Mouse (Mus musculus): ENCODE results near the gene Kcnj1. TPM values are rescaled to one million over a fixed set of nuclear protein-coding genes. Genes with fewer than 3 reads are reported as not detected.

The Kcnj1 gene
- polyA plus RNA-seq, 1 experiment from 2014 or later, result not detected

GRCm38 (mm10) chr9:32360770-32361169, 11.5 kb upstream of the Kcnj1 start:
- Histone ChIP-seq H3K4me3 (no peak overlapping the region), H3K27ac (no peak overlapping the region), H3K9ac (no peak overlapping the region), H3K36me3 (ENCODE audit: poor library complexity, severe bottlenecking) (no peaks in the 10 kb centered on the region), H3K4me2 (no peak overlapping the region), H3K9me3 (replicated peaks) (no peaks in the 10 kb centered on the region), H3K27me3 (no peaks in the 10 kb centered on the region), H3K4me1 (no peaks in the 10 kb centered on the region)
- ATAC-seq, result no peak
- WGBS, result 89% methylated on average over 1 of the region's 1 CpGs

- no peak overlapping the region for H3K4me3 ChIP-seq
- no peaks in the 10 kb centered on the region for H3K36me3 ChIP-seq (ENCODE audit: poor library complexity, severe bottlenecking)
- ATAC-seq, result no peak
- H3K27ac ChIP-seq, result no peak overlapping the region
- H3K9ac ChIP-seq, result no peak overlapping the region
- H3K27me3 ChIP-seq, result no peaks in the 10 kb centered on the region
- H3K9me3 ChIP-seq (replicated peaks), result no peaks in the 10 kb centered on the region
- H3K4me2 ChIP-seq, result no peak overlapping the region
- WGBS, result 32% methylated on average over 2 of the region's 2 CpGs
- peaks cover 13% of the 10 kb centered on the region for H3K4me1 ChIP-seq
Observed at GRCm38 (mm10) chr9:32368812-32369211, 3.5 kb upstream of the Kcnj1 start.

GRCm38 (mm10) chr9:32369388-32369787, 2.9 kb upstream of the Kcnj1 start:
- Histone ChIP-seq H3K4me1 (peaks cover 13% of the 10 kb centered on the region), H3K4me3 (no peak overlapping the region), H3K9me3 (replicated peaks) (no peaks in the 10 kb centered on the region), H3K9ac (no peak overlapping the region), H3K27me3 (no peaks in the 10 kb centered on the region), H3K36me3 (ENCODE audit: poor library complexity, severe bottlenecking) (no peaks in the 10 kb centered on the region), H3K4me2 (no peak overlapping the region), H3K27ac (no peak overlapping the region)
- 16% methylated on average over 6 of the region's 6 CpGs for WGBS
- no peak for ATAC-seq

GRCm38 (mm10) chr9:32373656-32374055, 1.4 kb downstream of the Kcnj1 start:
- Histone ChIP-seq H3K9ac (no peak overlapping the region), H3K9me3 (replicated peaks) (no peaks in the 10 kb centered on the region), H3K4me1 (peaks cover 12% of the 10 kb centered on the region), H3K27ac (no peak overlapping the region), H3K27me3 (no peaks in the 10 kb centered on the region), H3K4me2 (no peak overlapping the region), H3K4me3 (no peak overlapping the region), H3K36me3 (ENCODE audit: poor library complexity, severe bottlenecking) (no peaks in the 10 kb centered on the region)
- no peak for ATAC-seq
- 90% methylated on average over 6 of the region's 6 CpGs for WGBS

- H3K27me3 ChIP-seq, result no peaks in the 10 kb centered on the region
- no peak overlapping the region for H3K4me3 ChIP-seq
- 91% methylated on average over 7 of the region's 7 CpGs for WGBS
- H3K9ac ChIP-seq, result no peak overlapping the region
- H3K36me3 ChIP-seq (ENCODE audit: poor library complexity, severe bottlenecking), result no peaks in the 10 kb centered on the region
- ATAC-seq, result no peak
- no peaks in the 10 kb centered on the region for H3K4me1 ChIP-seq
- H3K27ac ChIP-seq, result no peak overlapping the region
- H3K9me3 ChIP-seq (replicated peaks), result no peaks in the 10 kb centered on the region
- no peak overlapping the region for H3K4me2 ChIP-seq
Observed at GRCm38 (mm10) chr9:32376031-32376430, 3.7 kb downstream of the Kcnj1 start.

GRCm38 (mm10) chr9:32376863-32377590, 4.7 kb downstream of the Kcnj1 start:
- H3K9ac ChIP-seq, result no peak overlapping the region
- H3K4me3 ChIP-seq, result no peak overlapping the region
- ATAC-seq, result no peak
- WGBS, result 88% methylated on average over 5 of the region's 5 CpGs
- no peaks in the 10 kb centered on the region for H3K4me1 ChIP-seq
- no peak overlapping the region for H3K4me2 ChIP-seq
- no peak overlapping the region for H3K27ac ChIP-seq
- no peaks in the 10 kb centered on the region for H3K36me3 ChIP-seq (ENCODE audit: poor library complexity, severe bottlenecking)
- no peaks in the 10 kb centered on the region for H3K27me3 ChIP-seq
- H3K9me3 ChIP-seq (replicated peaks), result no peaks in the 10 kb centered on the region

GRCm38 (mm10) chr9:32384906-32385305, 12.6 kb downstream of the Kcnj1 start:
- H3K4me3 ChIP-seq, result no peak overlapping the region
- H3K9me3 ChIP-seq (replicated peaks), result no peaks in the 10 kb centered on the region
- no peaks in the 10 kb centered on the region for H3K27me3 ChIP-seq
- no peaks in the 10 kb centered on the region for H3K36me3 ChIP-seq (ENCODE audit: poor library complexity, severe bottlenecking)
- WGBS, result 82% methylated on average over 4 of the region's 4 CpGs
- no peak overlapping the region for H3K27ac ChIP-seq
- no peaks in the 10 kb centered on the region for H3K4me1 ChIP-seq
- ATAC-seq, result no peak
- no peak overlapping the region for H3K4me2 ChIP-seq
- no peak overlapping the region for H3K9ac ChIP-seq

- H3K4me2 ChIP-seq, result no peak overlapping the region
- WGBS, result 100% methylated on average over 1 of the region's 1 CpGs
- H3K36me3 ChIP-seq (ENCODE audit: poor library complexity, severe bottlenecking), result no peaks in the 10 kb centered on the region
- no peak overlapping the region for H3K9ac ChIP-seq
- no peak for ATAC-seq
- H3K4me1 ChIP-seq, result no peaks in the 10 kb centered on the region
- no peak overlapping the region for H3K27ac ChIP-seq
- no peak overlapping the region for H3K4me3 ChIP-seq
- no peaks in the 10 kb centered on the region for H3K27me3 ChIP-seq
- H3K9me3 ChIP-seq (replicated peaks), result no peaks in the 10 kb centered on the region
Observed at GRCm38 (mm10) chr9:32388120-32388519, 15.8 kb downstream of the Kcnj1 start.

GRCm38 (mm10) chr9:32391092-32391491, 18.8 kb downstream of the Kcnj1 start:
- H3K9ac ChIP-seq, result no peak overlapping the region
- H3K36me3 ChIP-seq (ENCODE audit: poor library complexity, severe bottlenecking), result no peaks in the 10 kb centered on the region
- no peak overlapping the region for H3K27ac ChIP-seq
- no peak overlapping the region for H3K4me2 ChIP-seq
- no peaks in the 10 kb centered on the region for H3K4me1 ChIP-seq
- no peak overlapping the region for H3K4me3 ChIP-seq
- H3K27me3 ChIP-seq, result no peaks in the 10 kb centered on the region
- no peak for ATAC-seq
- no peaks in the 10 kb centered on the region for H3K9me3 ChIP-seq (replicated peaks)
- 82% methylated on average over 5 of the region's 5 CpGs for WGBS

GRCm38 (mm10) chr9:32391701-32392100, 19.4 kb downstream of the Kcnj1 start:
- Histone ChIP-seq H3K4me3 (no peak overlapping the region), H3K9ac (no peak overlapping the region), H3K4me1 (no peaks in the 10 kb centered on the region), H3K9me3 (replicated peaks) (no peaks in the 10 kb centered on the region), H3K27ac (no peak overlapping the region), H3K4me2 (no peak overlapping the region), H3K36me3 (ENCODE audit: poor library complexity, severe bottlenecking) (no peaks in the 10 kb centered on the region), H3K27me3 (no peaks in the 10 kb centered on the region)
- no peak for ATAC-seq
- WGBS, result 92% methylated on average over 9 of the region's 9 CpGs

GRCm38 (mm10) chr9:32392716-32393115, 20.4 kb downstream of the Kcnj1 start:
- Histone ChIP-seq H3K9ac (no peak overlapping the region), H3K27me3 (no peaks in the 10 kb centered on the region), H3K9me3 (replicated peaks) (no peaks in the 10 kb centered on the region), H3K4me1 (no peaks in the 10 kb centered on the region), H3K27ac (no peak overlapping the region), H3K36me3 (ENCODE audit: poor library complexity, severe bottlenecking) (no peaks in the 10 kb centered on the region), H3K4me3 (no peak overlapping the region), H3K4me2 (no peak overlapping the region)
- 83% methylated on average over 6 of the region's 6 CpGs for WGBS
- no peak for ATAC-seq

- WGBS, result 93% methylated on average over 4 of the region's 4 CpGs
- H3K36me3 ChIP-seq (ENCODE audit: poor library complexity, severe bottlenecking), result no peaks in the 10 kb centered on the region
- H3K9me3 ChIP-seq (replicated peaks), result no peaks in the 10 kb centered on the region
- H3K27ac ChIP-seq, result no peak overlapping the region
- H3K4me2 ChIP-seq, result no peak overlapping the region
- ATAC-seq, result no peak
- H3K4me3 ChIP-seq, result no peak overlapping the region
- no peaks in the 10 kb centered on the region for H3K4me1 ChIP-seq
- no peak overlapping the region for H3K9ac ChIP-seq
- H3K27me3 ChIP-seq, result no peaks in the 10 kb centered on the region
Observed at GRCm38 (mm10) chr9:32394761-32395161, 22.5 kb downstream of the Kcnj1 start.

GRCm38 (mm10) chr9:32400212-32400611, 27.9 kb downstream of the Kcnj1 start:
- Histone ChIP-seq H3K27ac (no peak overlapping the region), H3K27me3 (peaks cover 18% of the 10 kb centered on the region), H3K9ac (no peak overlapping the region), H3K4me2 (no peak overlapping the region), H3K36me3 (ENCODE audit: poor library complexity, severe bottlenecking) (no peaks in the 10 kb centered on the region), H3K4me3 (no peak overlapping the region), H3K9me3 (replicated peaks) (no peaks in the 10 kb centered on the region), H3K4me1 (no peaks in the 10 kb centered on the region)
- no peak for ATAC-seq
- 83% methylated on average over 2 of the region's 2 CpGs for WGBS
